Mouse (Mus musculus) CD4-positive, CD25-positive, alpha-beta regulatory T cell, adult 9 weeks (primary cell): ENCODE measurements around the gene Armc3. TPM values are rescaled to one million over a fixed set of nuclear protein-coding genes. Genes with fewer than 3 reads are reported as not detected.

ENCODE experiments used
- polyA plus RNA-seq: library from polyadenylated mRNA; unstranded; fragments of 100-300 nt; shearing (Covaris generic); gene quantifications from one replicate; pipeline ENCODE4 v1.2.1, GENCODE M21; 2017

Gene Armc3
- polyA plus RNA-seq = 3.5 TPM

DNA sequence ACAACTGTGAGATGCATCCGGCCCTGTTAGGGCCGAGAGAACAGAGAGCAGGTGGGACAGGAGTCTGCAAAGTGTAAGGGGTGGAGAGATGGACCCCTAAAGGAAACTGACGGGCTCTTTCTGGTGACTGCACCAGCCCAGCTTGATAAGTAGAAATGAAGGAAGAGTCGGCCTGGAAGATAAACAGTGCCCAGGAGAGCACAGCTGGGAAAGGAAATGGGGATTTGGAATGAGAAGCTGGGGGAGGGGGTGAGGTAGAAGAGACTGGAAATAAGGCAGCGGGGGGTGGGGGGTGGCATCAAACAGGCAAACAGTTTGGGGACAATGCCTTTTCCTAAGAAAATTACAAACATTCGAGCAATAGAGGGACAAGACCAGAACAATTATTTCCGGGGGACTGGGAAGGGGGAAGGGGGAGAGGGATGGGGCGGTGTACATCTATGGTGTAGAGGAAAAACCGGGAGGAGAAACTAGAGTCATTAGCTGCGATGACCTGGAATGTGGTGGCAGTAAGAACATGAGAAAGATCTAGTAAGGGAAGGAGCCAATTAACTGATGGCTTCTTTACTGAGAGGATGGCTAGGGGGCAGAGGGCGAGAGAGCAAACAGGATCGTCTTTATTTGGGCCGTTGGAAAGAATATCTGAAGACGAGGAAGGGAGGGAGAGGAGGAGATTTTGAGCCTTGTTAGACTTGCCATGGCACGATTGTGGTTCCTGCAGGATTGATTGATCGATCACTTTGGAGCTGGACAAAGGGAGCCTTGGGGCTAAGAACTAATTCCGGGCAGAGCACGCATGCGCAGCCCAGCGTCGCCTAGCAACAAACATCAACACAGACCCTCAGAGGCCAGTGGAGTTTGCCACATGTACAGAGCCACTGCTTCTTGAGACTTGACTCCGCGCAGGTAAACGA is at the start of gene Armc3:
Gene Armc3 (plus strand): TSS at position 851 of the 914 bp plus-strand sequence.

Other genes with a start within 250 kb of the Armc3 start
- gene Pip4k2a, start 201.2 kb upstream of the Armc3 start, polyA plus RNA-seq = 22.9 TPM
- gene 4930426L09Rik, start 201.0 kb upstream of the Armc3 start, polyA plus RNA-seq = 0.25 TPM
- 30.2 TPM for gene Msrb2, start 172.1 kb downstream of the Armc3 start, polyA plus RNA-seq
- not detected for gene Ptf1a, start 246.4 kb downstream of the Armc3 start, polyA plus RNA-seq